Mouse (Mus musculus) midbrain, embryonic 16.5 days (tissue): ENCODE results near the gene 4932438H23Rik. TPM values are rescaled to one million over a fixed set of nuclear protein-coding genes. Genes with fewer than 3 reads are reported as not detected.

Experiments
- ATAC-seq: fragments of 200-750 bp; cut with Nextera tagmentation; 2 replicates; pipeline ENCODE4 v1.8.0; 2017; ENCODE audit warnings: moderate TSS enrichment
- H3K27ac ChIP-seq: fragments of 300-500 bp; sonication (generic); 2 replicates; pipeline ENCODE4 v1.5.1; 2014; ENCODE audit warnings: mild to moderate bottlenecking, low read length, mixed read lengths
- H3K27me3 ChIP-seq: fragments of 300-500 bp; sonication (generic); 2 replicates; pipeline ENCODE4 v1.6.1; 2014; ENCODE audit warnings: low read depth, low read length, mixed read lengths; ENCODE audit not compliant: control insufficient read depth, insufficient read depth
- H3K36me3 ChIP-seq: fragments of 300-500 bp; sonication (generic); 2 replicates; pipeline ENCODE4 v1.6.1; 2014; ENCODE audit warnings: mild to moderate bottlenecking, low read length, moderate library complexity, mixed read lengths; ENCODE audit not compliant: control insufficient read depth, insufficient read depth
- H3K4me1 ChIP-seq: fragments of 300-500 bp; sonication (generic); 2 replicates; pipeline ENCODE4 v1.6.1; 2014; ENCODE audit warnings: mild to moderate bottlenecking, low read length, mixed read lengths; ENCODE audit not compliant: control insufficient read depth, insufficient read depth
- H3K4me2 ChIP-seq: fragments of 300-500 bp; sonication (generic); 2 replicates; pipeline ENCODE4 v1.6.1; 2014; ENCODE audit warnings: mild to moderate bottlenecking, low read length, mixed read lengths
- H3K4me3 ChIP-seq: fragments of 300-500 bp; sonication (generic); 2 replicates; pipeline ENCODE4 v1.5.1; 2014; ENCODE audit warnings: low read depth, mild to moderate bottlenecking, low read length, moderate library complexity, mixed read lengths
- H3K9ac ChIP-seq: fragments of 300-500 bp; sonication (generic); 2 replicates; pipeline ENCODE4 v1.6.1; 2014; ENCODE audit warnings: low read depth, low read length, mixed read lengths
- H3K9me3 ChIP-seq: fragments of 300-500 bp; sonication (generic); replicated peaks from 2 replicates; pipeline ENCODE4 v1.6.1; 2014; ENCODE audit warnings: mild to moderate bottlenecking, low read length, mixed read lengths; ENCODE audit not compliant: control insufficient read depth, poor library complexity, severe bottlenecking
- WGBS: fragments of 180-500 bp; shearing (Covaris S2); extraction: QIAGEN DNeasy Blood & Tissue Kit; methylation state at CpG from one replicate; pipeline ENCODE4 v1.1.7; 2014; 5-methylcytosine and 5-hydroxymethylcytosine counted together
- polyA plus RNA-seq: library from polyadenylated mRNA; unstranded; fragments of >200 nt; fragmentation: Nextera tagmentation; extraction: Ambion mirVana; gene quantifications from 2 replicates; pipeline ENCODE4 v1.2.1, GENCODE M21; 2015

4932438H23Rik gene
- polyA plus RNA-seq, 1 experiment from 2014 or later = 0.87 TPM

GRCm38 (mm10) chr16:91011021-91011683 is 83.8 kb downstream of the 4932438H23Rik start, which contains the start of gene Synj1:
Gene Synj1, minus strand, starts transcription at chr16:91011308.
- ATAC-seq = peak; percentile 97

GRCm38 (mm10) chr16:91010581-91011020 is 84.3 kb downstream of the 4932438H23Rik start:
- Histone ChIP-seq H3K36me3 (peaks cover 12% of the 10 kb centered on the region), H3K4me2 (peak overlapping the region; percentile 92), H3K27me3 (no peaks in the 10 kb centered on the region), H3K9ac (peak overlapping the region; percentile 95), H3K4me3 (peak overlapping the region; percentile 94), H3K4me1 (peaks cover 25% of the 10 kb centered on the region), H3K9me3 (no peaks in the 10 kb centered on the region), H3K27ac (peak overlapping the region; percentile 97)
- ATAC-seq = peak; percentile 76
- under 1% methylated on average over 41 of the region's 42 CpGs for WGBS

More at GRCm38 (mm10) chr16:91011021-91011683, 83.8 kb downstream of the 4932438H23Rik start, which contains the start of gene Synj1:
- Histone ChIP-seq H3K4me1 (peaks cover 25% of the 10 kb centered on the region), H3K4me3 (peak within 1 kb of the TSS; percentile 94), H3K9ac (peak within 1 kb of the TSS; percentile 95), H3K36me3 (peaks cover 16% of the 10 kb centered on the region), H3K27me3 (no peaks in the 10 kb centered on the region), H3K4me2 (peak within 1 kb of the TSS; percentile 92), H3K9me3 (no peaks in the 10 kb centered on the region), H3K27ac (peak within 1 kb of the TSS; percentile 97)
- WGBS = under 1% methylated on average over 55 of the region's 66 CpGs

GRCm38 (mm10) chr16:91009942-91010529 is 84.9 kb downstream of the 4932438H23Rik start:
- peak overlapping the region; percentile 92 for H3K4me2 ChIP-seq
- peak overlapping the region; percentile 97 for H3K27ac ChIP-seq
- peak overlapping the region; percentile 95 for H3K9ac ChIP-seq
- H3K27me3 ChIP-seq = no peaks in the 10 kb centered on the region
- under 1% methylated on average over 19 of the region's 19 CpGs for WGBS
- no peak for ATAC-seq
- H3K4me1 ChIP-seq = peaks cover 25% of the 10 kb centered on the region
- peak overlapping the region; percentile 94 for H3K4me3 ChIP-seq
- H3K9me3 ChIP-seq = no peaks in the 10 kb centered on the region
- H3K36me3 ChIP-seq = peaks cover 7% of the 10 kb centered on the region; the same call in 1 of the 2 replicates

- 86% methylated on average over 4 of the region's 4 CpGs for WGBS
- H3K27me3 ChIP-seq = no peaks in the 10 kb centered on the region
- ATAC-seq = no peak
- no peaks in the 10 kb centered on the region for H3K9me3 ChIP-seq
- no peak overlapping the region for H3K9ac ChIP-seq
- H3K4me3 ChIP-seq = no peak overlapping the region
- H3K27ac ChIP-seq = no peak overlapping the region
- no peak overlapping the region for H3K4me2 ChIP-seq
- peaks cover 3% of the 10 kb centered on the region; the same call in 1 of the 2 replicates for H3K36me3 ChIP-seq
- peaks cover 16% of the 10 kb centered on the region for H3K4me1 ChIP-seq
Observed at GRCm38 (mm10) chr16:91004915-91005538, 89.9 kb downstream of the 4932438H23Rik start.

Other genes starting within 250 kb of the 4932438H23Rik start
- gene Cfap298, start 160.0 kb downstream of the 4932438H23Rik start, polyA plus RNA-seq = 60.7 and 64.4 TPM in 2 replicates
- gene Synj1, start 83.8 kb downstream of the 4932438H23Rik start, polyA plus RNA-seq = 52.1 and 55.7 TPM in 2 replicates
- 72.3 and 84.0 TPM in 2 replicates for gene Paxbp1, start 50.6 kb downstream of the 4932438H23Rik start, polyA plus RNA-seq
- gene Olig2, start 130.3 kb upstream of the 4932438H23Rik start, polyA plus RNA-seq = 8.5 and 9.9 TPM in 2 replicates
- gene Olig1, start 174.7 kb upstream of the 4932438H23Rik start, polyA plus RNA-seq = 94.2 and 131 TPM in 2 replicates